Mouse (Mus musculus): Measurements from ENCODE around the gene Myd88.

DNA sequence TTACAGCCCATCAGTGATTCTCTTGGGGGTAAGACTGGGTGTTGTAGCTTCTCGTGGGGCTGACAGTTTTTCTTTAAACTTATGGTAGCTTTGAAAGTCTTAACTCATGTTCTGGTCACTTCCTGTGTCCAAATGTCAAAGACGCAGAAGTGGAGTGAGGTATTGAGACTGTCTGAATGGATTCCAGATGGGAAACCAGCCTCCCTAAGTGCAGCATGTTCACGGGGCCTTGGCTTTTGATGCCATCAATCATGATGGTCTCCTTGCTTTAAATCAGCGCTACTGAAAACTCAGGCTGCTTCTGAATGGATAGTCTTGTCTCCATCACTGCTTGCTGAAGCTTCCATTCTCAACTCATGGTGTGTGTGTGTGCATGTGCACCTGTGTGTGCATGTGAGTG, 30.0 kb upstream of the Myd88 start:
- no peak for TF ChIP-seq CTCF (IDR thresholded peaks at IDR 0.05; ENCODE audit: extremely low read depth, insufficient read depth, insufficient read length, insufficient replicate concordance)
- TF ChIP-seq POLR2A (IDR thresholded peaks at IDR 0.05; ENCODE audit: low read depth, low read length) = no peak
